Comparison of ENCODE assay signal across 28 mouse cellular contexts in genomic region chr12:66734536-66734935, GRCm38 (mm10).
DNase-seq lines count a peak whose midpoint lies in the region; ATAC-seq and TF ChIP-seq lines count a peak whose summit lies in the region.
"Had no signal": no experiment of that assay in that cellular context is flagged by ENCODE, and none has a peak within 500 bp of the region (broad histone marks: within the 10 kb centered on the region; RNA-seq: fewer than 3 reads in every experiment).

No protein-coding gene starts in this region.

- no peak for DNase-seq in frontal cortex, postnatal 25 days (ENCODE audit: low spot score in 2 of 2)
- DNase-seq in 3T3-L1 (ENCODE audit: low read depth, low spot score), result peak; percentile 78
- peak; percentile 11 for DNase-seq in mesoderm, embryonic 11.5 days (ENCODE audit: low read depth, low spot score)
- no peak for DNase-seq in urinary bladder, postnatal 10 days (ENCODE audit: low spot score)
- no peak for DNase-seq in spleen, postnatal 10 days (ENCODE audit: low spot score in 2 of 2)
- DNase-seq: adrenal gland, postnatal 36 days; cerebellum, adult 2 months; cerebellum, postnatal 25 days; gastrocnemius, postnatal 25 days; heart, adult 11 months; kidney, adult 8-10 months; kidney, postnatal 14 days; layer of hippocampus, adult 9-11 months; liver; lung, adult 2 months; lung, postnatal 14 days; right cerebral cortex, postnatal 14 days; thymus, adult 18-20 months; thymus, postnatal 25 days had no signal

- no peak for TF ChIP-seq CTCF in C2C12 (IDR thresholded peaks at IDR 0.05; ENCODE audit: control insufficient read depth, insufficient read depth, insufficient read length)

- H3K36me3 ChIP-seq in C2C12 (ENCODE audit: control insufficient read depth, insufficient read depth), result no peaks in the 10 kb centered on the region
- H3K36me3 ChIP-seq: heart, embryonic 10.5 days; heart, embryonic 15.5 days; hindbrain, embryonic 12.5 days; intestine, embryonic 15.5 days had no signal

- no peaks in the 10 kb centered on the region for H3K79me3 ChIP-seq in C2C12 (ENCODE audit: low read depth)

- no peaks in the 10 kb centered on the region for H3K27me3 ChIP-seq in C2C12 (ENCODE audit: control insufficient read depth, insufficient read depth, insufficient read length)
- H3K27me3 ChIP-seq: forebrain, embryonic 13.5 days; heart, embryonic 15.5 days; hindbrain, embryonic 12.5 days; intestine, embryonic 15.5 days had no signal

- H3ac ChIP-seq in C2C12 (ENCODE audit: control insufficient read depth, insufficient read length, low read depth), result no peak overlapping the region

- no peak overlapping the region for H3K4me3 ChIP-seq in C2C12 (ENCODE audit: insufficient read depth, poor library complexity, severe bottlenecking)
- H3K4me3 ChIP-seq: forebrain, embryonic 13.5 days; heart, embryonic 10.5 days; heart, embryonic 15.5 days; hindbrain, embryonic 12.5 days; intestine, embryonic 15.5 days had no signal

- H3K79me2 ChIP-seq in C2C12 (ENCODE audit: control insufficient read depth, insufficient read depth), result no peaks in the 10 kb centered on the region

- peak; percentile 32 for ATAC-seq in frontal cortex, adult (ENCODE audit: low TSS enrichment)
- ATAC-seq: forebrain, embryonic 13.5 days; hindbrain, postnatal 0 days; intestine, embryonic 15.5 days; midbrain, embryonic 16.5 days had no signal

TF ChIP-seq in C2C12, 6 proteins besides CTCF, POLR2A, EP300 and RAD21:
- TF ChIP-seq CEBPB (IDR thresholded peaks at IDR 0.05; ENCODE audit: low read depth), result peak; percentile 26
- TF ChIP-seq FOSL1 (IDR thresholded peaks at IDR 0.05; ENCODE audit: insufficient read depth, low read length, poor library complexity, severe bottlenecking), result peak; percentile 42
- TF ChIP-seq MAX (IDR thresholded peaks at IDR 0.05), result no peak

Comparison
In these comparisons a context has a peak if more than half of its experiments do, and no peak if none do; other contexts are left out.
1. DNase-seq: peak in 3T3-L1 (single experiment) and mesoderm, embryonic 11.5 days (single experiment); none in frontal cortex, postnatal 25 days (0 of 2), urinary bladder, postnatal 10 days (single experiment) and spleen, postnatal 10 days (0 of 2).